Mouse (Mus musculus) MN1 (cell line): ENCODE measurements around the gene Stxbp4.
A peak's percentile ranks its signal among the peaks of the same experiment; 100 is the strongest.

Experiments used
- DNase-seq: peaks from one replicate; pipeline ENCODE4 v3.0.0-alpha.2; 2016; ENCODE audit warnings: low spot score

Stxbp4 gene

GRCm38 (mm10) chr11:90558359-90559047 is 79.4 kb downstream of the Stxbp4 start:
- peak; percentile 70 for DNase-seq

GRCm38 (mm10) chr11:90556517-90556916 is 81.4 kb downstream of the Stxbp4 start:
- DNase-seq, result no peak

- peak; percentile 40 for DNase-seq
These were observed 83.9 kb downstream of the Stxbp4 start for GRCm38 (mm10) chr11:90553963-90554362.

- no peak for DNase-seq
These were observed 85.3 kb downstream of the Stxbp4 start for GRCm38 (mm10) chr11:90552303-90553201.

GRCm38 (mm10) chr11:90548560-90548959 is 89.3 kb downstream of the Stxbp4 start:
- no peak for DNase-seq

GRCm38 (mm10) chr11:90538636-90539263 is 99.1 kb downstream of the Stxbp4 start:
- DNase-seq, result no peak

- no peak for DNase-seq
These were observed 112.6 kb downstream of the Stxbp4 start for GRCm38 (mm10) chr11:90525311-90525710.

- no peak for DNase-seq
These were observed 116.8 kb downstream of the Stxbp4 start for GRCm38 (mm10) chr11:90521040-90521439.

GRCm38 (mm10) chr11:90517750-90518149 is 120.1 kb downstream of the Stxbp4 start:
- DNase-seq, result no peak

GRCm38 (mm10) chr11:90512538-90513219 is 125.2 kb downstream of the Stxbp4 start:
- DNase-seq, result peak; percentile 14

GRCm38 (mm10) chr11:90501846-90502245 is 136.0 kb downstream of the Stxbp4 start:
- DNase-seq, result no peak

GRCm38 (mm10) chr11:90499918-90500317 is 138.0 kb downstream of the Stxbp4 start:
- DNase-seq, result no peak

GRCm38 (mm10) chr11:90498461-90498860 is 139.4 kb downstream of the Stxbp4 start:
- DNase-seq, result no peak

- DNase-seq, result no peak
These were observed 142.9 kb downstream of the Stxbp4 start for GRCm38 (mm10) chr11:90494981-90495380.

- DNase-seq, result no peak
These were observed 145.4 kb downstream of the Stxbp4 start for GRCm38 (mm10) chr11:90492511-90492910.

- DNase-seq, result no peak
These were observed 148.7 kb downstream of the Stxbp4 start for GRCm38 (mm10) chr11:90489166-90489565.

- DNase-seq, result no peak
These were observed 150.2 kb downstream of the Stxbp4 start for GRCm38 (mm10) chr11:90487686-90488085.

GRCm38 (mm10) chr11:90484750-90485637 is 152.9 kb downstream of the Stxbp4 start:
- no peak for DNase-seq

- no peak for DNase-seq
These were observed 154.1 kb downstream of the Stxbp4 start for GRCm38 (mm10) chr11:90483766-90484165.

GRCm38 (mm10) chr11:90481828-90482227 is 156.1 kb downstream of the Stxbp4 start:
- DNase-seq, result peak; percentile 35

- DNase-seq, result no peak
These were observed 167.6 kb downstream of the Stxbp4 start for GRCm38 (mm10) chr11:90470271-90470670.
